Mouse (Mus musculus): Measurements from ENCODE around the gene C1qa. TPM values are rescaled to one million over a fixed set of nuclear protein-coding genes. Genes with fewer than 3 reads are reported as not detected.

The C1qa gene
- total RNA-seq (2023): 12.3 TPM

GRCm38 (mm10) chr4:136898637-136899036, at the start of gene C1qa:
Gene C1qa (minus strand): TSS chr4:136898803.

GRCm38 (mm10) chr4:136892811-136893210, 5.8 kb downstream of the C1qa start, which contains the start of gene C1qc:
Gene C1qc (minus strand): TSS chr4:136893065.

GRCm38 (mm10) chr4:136886101-136886500, 12.5 kb downstream of the C1qa start, which contains the start of gene C1qb:
Gene C1qb (minus strand): TSS chr4:136886187.

Other genes starting within 250 kb of the C1qa start
- not detected for gene Ephb2, start 62.8 kb downstream of the C1qa start, total RNA-seq (2023)
- gene C1qb, start 12.6 kb downstream of the C1qa start, total RNA-seq (2023): 13.9 TPM
- 10.8 TPM for gene C1qc, start 5.7 kb downstream of the C1qa start, total RNA-seq (2023)
- not detected for gene Epha8, start 58.0 kb upstream of the C1qa start, total RNA-seq (2023)
- gene Zbtb40, start 150.0 kb upstream of the C1qa start, total RNA-seq (2023): 30.3 TPM